Comparison of ENCODE assay signal across 8 mouse cellular contexts in the genomic region with DNA sequence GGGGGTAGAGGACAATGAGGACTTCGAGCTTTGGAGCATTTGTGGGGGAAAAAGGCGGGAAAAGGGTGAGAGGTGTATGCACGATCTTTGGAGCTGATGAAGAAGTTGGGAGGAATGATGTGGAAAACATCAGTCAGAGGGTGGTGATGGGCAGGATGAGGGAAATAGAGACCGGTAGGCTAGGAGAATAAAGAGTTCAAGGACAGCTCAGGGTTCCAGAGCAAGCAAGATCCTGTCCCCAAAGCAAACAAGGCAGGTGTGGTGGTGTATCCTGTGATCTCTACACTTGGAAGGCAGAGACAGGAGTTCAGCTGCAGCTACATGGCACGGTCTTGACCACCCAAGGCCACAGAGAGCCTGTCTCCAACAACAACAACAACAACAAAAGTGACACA. TPM values are rescaled to one million over a fixed set of nuclear protein-coding genes. Genes with fewer than 3 reads are reported as not detected.
A peak's percentile ranks its signal among the peaks of the same experiment; 100 is the strongest.
DNase-seq lines count a peak whose midpoint lies in the region; ATAC-seq and TF ChIP-seq lines count a peak whose summit lies in the region.

No protein-coding gene starts in this region.

- H3K4me2 ChIP-seq in liver, embryonic 14.5 days (ENCODE audit: low read depth), result peak overlapping the region; percentile 79

- no peak for TF ChIP-seq EP300 in liver, embryonic 14.5 days (IDR thresholded peaks at IDR 0.05; ENCODE audit: low read depth)

- no peaks in the 10 kb centered on the region for H3K36me3 ChIP-seq in testis, adult 2 months (ENCODE audit: control insufficient read depth, insufficient read depth, low read length)
- peaks cover 6% of the 10 kb centered on the region for H3K36me3 ChIP-seq in liver, embryonic 14.5 days (replicated peaks; ENCODE audit: control insufficient read depth, insufficient read depth, low read depth)

- no peaks in the 10 kb centered on the region for H3K9me3 ChIP-seq in liver, embryonic 14.5 days (ENCODE audit: control insufficient read depth, low read length)

- WGBS in cerebellum, adult 2 months, result 12% methylated on average over 5 of the region's 5 CpGs
- 25% methylated on average over 5 of the region's 5 CpGs for WGBS in liver, embryonic 14.5 days (ENCODE audit: insufficient replicate concordance)

- H3K4me1 ChIP-seq in cerebellum, adult 2 months (ENCODE audit: control insufficient read depth, insufficient read depth, low read length), result no peaks in the 10 kb centered on the region
- H3K4me1 ChIP-seq in testis, adult 2 months (ENCODE audit: control insufficient read depth, insufficient read depth, low read length), result peaks cover 11% of the 10 kb centered on the region
- H3K4me1 ChIP-seq in liver, embryonic 14.5 days (replicated peaks; ENCODE audit: control insufficient read depth in 2 of 2, insufficient read depth in 2 of 2, low read length in 1 of 2), result peaks cover 5 to 13% of the 10 kb centered on the region in 2 experiments

- no peak overlapping the region for H3K9ac ChIP-seq in liver, embryonic 14.5 days (replicated peaks)

- TF ChIP-seq CTCF in cerebellum, adult 2 months (IDR thresholded peaks at IDR 0.05; ENCODE audit: borderline replicate concordance, insufficient read depth, low read depth, low read length), result no peak
- no peak for TF ChIP-seq CTCF in testis, adult 2 months (IDR thresholded peaks at IDR 0.05; ENCODE audit: control insufficient read depth, insufficient read depth, insufficient replicate concordance, low read depth, low read length)
- no peak for TF ChIP-seq CTCF in liver, embryonic 14.5 days (IDR thresholded peaks at IDR 0.05; ENCODE audit: low read depth)

- no peak for TF ChIP-seq POLR2A in cerebellum, adult 2 months (IDR thresholded peaks at IDR 0.05; ENCODE audit: borderline replicate concordance, insufficient read depth, low read length)
- TF ChIP-seq POLR2A in testis, adult 2 months (IDR thresholded peaks at IDR 0.05; ENCODE audit: control insufficient read depth, low read depth, low read length), result no peak

- DNase-seq in cerebellum, adult 2 months, result no peak
- no peak for DNase-seq in cerebellum, postnatal 36 days
- no peak for DNase-seq in testis, postnatal 14 days (ENCODE audit: low spot score)
- DNase-seq in liver, embryonic 14.5 days (ENCODE audit: low read depth in 3 of 3, low spot score in 3 of 3), result no peak
- no peak for DNase-seq in spleen, adult 12 weeks (ENCODE audit: low spot score)
- DNase-seq in adrenal gland, postnatal 4 days (ENCODE audit: low spot score in 2 of 2), result no peak
- DNase-seq in right cerebral cortex, postnatal 36 days (ENCODE audit: low spot score in 2 of 2), result no peak

- no peak overlapping the region for H3K27ac ChIP-seq in cerebellum, adult 2 months (ENCODE audit: insufficient read depth, low read length)
- no peak overlapping the region for H3K27ac ChIP-seq in testis, adult 2 months (ENCODE audit: control insufficient read depth, insufficient read depth, low read depth, low read length)
- H3K27ac ChIP-seq in liver, embryonic 14.5 days, result no peak overlapping the region

- H3K4me3 ChIP-seq in cerebellum, adult 2 months (replicated peaks; ENCODE audit: insufficient read depth, low read depth, low read length), result peak overlapping the region; percentile 68
- peak overlapping the region; percentile 90 for H3K4me3 ChIP-seq in testis, adult 2 months (ENCODE audit: control insufficient read depth, low read depth, low read length)
- peak overlapping the region; percentile 18 to 63 for H3K4me3 ChIP-seq in liver, embryonic 14.5 days (ENCODE audit: insufficient read depth in 1 of 2, low read depth in 2 of 2, low read length in 2 of 2)

- ATAC-seq in liver, embryonic 14.5 days (ENCODE audit: insufficient read depth), result peak; percentile 2

- no peaks in the 10 kb centered on the region for H3K27me3 ChIP-seq in cerebellum, adult 2 months (ENCODE audit: control insufficient read depth, insufficient read depth, low read length)
- H3K27me3 ChIP-seq in testis, adult 2 months (ENCODE audit: control insufficient read depth, insufficient read depth, low read length), result no peaks in the 10 kb centered on the region
- H3K27me3 ChIP-seq in liver, embryonic 14.5 days (ENCODE audit: control insufficient read depth, insufficient read depth, low read length), result no peaks in the 10 kb centered on the region; the same call in 1 of the 2 replicates

RNA-seq across cellular contexts. Expression of gene Ap1s1, which starts 0.4 kb away (rescaled TPM):
- polyA plus RNA-seq in cerebellum, adult 2 months (2012; rRNA removed), result 147 and 168 TPM in 2 replicates
- 15.4 and 16.6 TPM in 2 replicates for polyA plus RNA-seq in testis, adult 2 months (2012; rRNA removed)
- polyA plus RNA-seq in liver, embryonic 14.5 days (2012; rRNA removed), result 45.8 and 58.6 TPM in 2 replicates
- polyA plus RNA-seq in liver, embryonic 14.5 days (2014; fragmentation: Nextera tagmentation; extraction: Ambion mirVana), result 73.9 and 79.4 TPM in 2 replicates
- 100 to 1,000 TPM; 121 to 124 TPM for total RNA-seq in adrenal gland, postnatal 4 days (2021)

RNA-seq across cellular contexts. Expression of gene Vgf, which starts 20.1 kb away (rescaled TPM):
- polyA plus RNA-seq in cerebellum, adult 2 months (2012; rRNA removed), result 62.1 and 65.4 TPM in 2 replicates
- 0.84 and 1.9 TPM in 2 replicates for polyA plus RNA-seq in testis, adult 2 months (2012; rRNA removed)
- polyA plus RNA-seq in liver, embryonic 14.5 days (2012; rRNA removed), result 0.04 TPM in 2 replicates
- not detected in 2 replicates for polyA plus RNA-seq in liver, embryonic 14.5 days (2014; fragmentation: Nextera tagmentation; extraction: Ambion mirVana)
- total RNA-seq in adrenal gland, postnatal 4 days (2021), result 10 to 100 TPM; 15.3 to 17.2 TPM

RNA-seq across cellular contexts. Expression of gene Serpine1, which starts 25.7 kb away (rescaled TPM):
- 0.38 and 0.48 TPM in 2 replicates for polyA plus RNA-seq in cerebellum, adult 2 months (2012; rRNA removed)
- polyA plus RNA-seq in testis, adult 2 months (2012; rRNA removed), result 0.72 and 0.88 TPM in 2 replicates
- 0.14 and 0.23 TPM in 2 replicates for polyA plus RNA-seq in liver, embryonic 14.5 days (2012; rRNA removed)
- polyA plus RNA-seq in liver, embryonic 14.5 days (2014; fragmentation: Nextera tagmentation; extraction: Ambion mirVana), result not detected in 2 replicates
- 1 to 10 TPM; 1.7 to 2.2 TPM for total RNA-seq in adrenal gland, postnatal 4 days (2021)

RNA-seq across cellular contexts. Expression of gene Znhit1, which starts 58.5 kb away (rescaled TPM):
- 86.8 and 95.4 TPM in 2 replicates for polyA plus RNA-seq in cerebellum, adult 2 months (2012; rRNA removed)
- 308 and 386 TPM in 2 replicates for polyA plus RNA-seq in testis, adult 2 months (2012; rRNA removed)
- 25.4 and 29.3 TPM in 2 replicates for polyA plus RNA-seq in liver, embryonic 14.5 days (2012; rRNA removed)
- polyA plus RNA-seq in liver, embryonic 14.5 days (2014; fragmentation: Nextera tagmentation; extraction: Ambion mirVana), result 46.2 and 51.2 TPM in 2 replicates
- total RNA-seq in adrenal gland, postnatal 4 days (2021), result 10 to 100 TPM; 57.4 to 60.6 TPM

RNA-seq across cellular contexts. Expression of gene Plod3, which starts 59.5 kb away (rescaled TPM):
- 38.6 and 39.7 TPM in 2 replicates for polyA plus RNA-seq in cerebellum, adult 2 months (2012; rRNA removed)
- 15.3 and 16.3 TPM in 2 replicates for polyA plus RNA-seq in testis, adult 2 months (2012; rRNA removed)
- polyA plus RNA-seq in liver, embryonic 14.5 days (2012; rRNA removed), result 13.8 and 13.9 TPM in 2 replicates
- polyA plus RNA-seq in liver, embryonic 14.5 days (2014; fragmentation: Nextera tagmentation; extraction: Ambion mirVana), result 7.2 and 7.5 TPM in 2 replicates
- 10 to 100 TPM; 60.4 to 64.7 TPM for total RNA-seq in adrenal gland, postnatal 4 days (2021)

Comparison
In these comparisons a context has a peak if more than half of its experiments do, and no peak if none do; other contexts are left out.
1. RNA of gene Vgf, which starts 20.1 kb away (polyA plus RNA-seq): 62.1 to 65.4 TPM in cerebellum, adult 2 months; 0.84 to 1.9 TPM in testis, adult 2 months and 0.04 TPM in liver, embryonic 14.5 days; every median in the first group is over 10 times any median in the second.
2. Peak in every context shown above with its lines, with median percentiles within 50 percentile points of each other: H3K4me3 ChIP-seq.